Mouse (Mus musculus): ENCODE measurements around the gene Dpm3.

DNA sequence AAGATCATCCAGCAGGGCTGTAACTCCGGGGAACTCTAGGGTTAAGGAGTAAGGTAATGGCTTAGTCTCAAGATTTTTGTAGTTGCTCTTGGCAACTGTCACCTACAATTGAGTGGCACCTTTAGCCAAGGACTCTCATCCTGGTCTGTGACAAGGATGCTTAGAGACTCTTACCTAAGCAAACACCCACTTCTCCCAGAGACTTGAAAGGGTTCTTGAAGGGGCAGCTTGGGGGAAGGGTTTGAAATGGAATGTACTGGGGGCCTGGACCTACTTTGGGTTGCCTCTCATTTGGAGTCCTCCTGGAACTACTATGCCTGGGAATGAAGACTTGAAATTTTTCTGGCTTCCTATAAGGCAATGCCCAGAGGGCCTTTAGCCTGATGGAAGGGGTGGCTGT lies 40.9 kb upstream of the Dpm3 start:
- TF ChIP-seq CTCF (conservative IDR thresholded peaks at IDR 0.05; ENCODE audit: insufficient read depth, insufficient read length, low read depth, low read length) (no peak), POLR2A (IDR thresholded peaks at IDR 0.05; ENCODE audit: low read depth, low read length) (no peak)

Data from kidney, adult 2 months (tissue).